In genomic region chr2:104121681-104122504, GRCm38 (mm10) we compare ENCODE assay signal across 9 mouse cellular contexts. TPM values are rescaled to one million over a fixed set of nuclear protein-coding genes. Genes with fewer than 3 reads are reported as not detected.
A peak's percentile ranks its signal among the peaks of the same experiment; 100 is the strongest.
DNase-seq lines count a peak whose midpoint lies in the region; ATAC-seq and TF ChIP-seq lines count a peak whose summit lies in the region.
"Had no signal": no experiment of that assay in that cellular context is flagged by ENCODE, and none has a peak within 500 bp of the region (broad histone marks: within the 10 kb centered on the region; RNA-seq: fewer than 3 reads in every experiment).

No protein-coding gene starts in this region.

- no peak for TF ChIP-seq POLR2A in lung, adult 2 months (IDR thresholded peaks at IDR 0.05; ENCODE audit: borderline replicate concordance, extremely low read depth, low read depth, low read length)

- no peak for TF ChIP-seq CTCF in lung, adult 2 months (IDR thresholded peaks at IDR 0.05; ENCODE audit: insufficient read depth, low read length)
- no peak for TF ChIP-seq CTCF in intestine, postnatal 0 days (IDR thresholded peaks at IDR 0.05; ENCODE audit: low read depth)

- no peak overlapping the region; the same call in 1 of the 2 replicates for H3K27ac ChIP-seq in forebrain, embryonic 11.5 days (ENCODE audit: low read depth, low read length)
- peak overlapping the region; percentile 82 for H3K27ac ChIP-seq in intestine, postnatal 0 days (ENCODE audit: low read depth, low read length)
- peak overlapping the region; percentile 42 for H3K27ac ChIP-seq in midbrain, embryonic 15.5 days

- peaks cover 7% of the 10 kb centered on the region for H3K27me3 ChIP-seq in forebrain, embryonic 11.5 days (ENCODE audit: control insufficient read depth, insufficient read depth, low read length)
- H3K27me3 ChIP-seq in intestine, postnatal 0 days (replicated peaks; ENCODE audit: control insufficient read depth, insufficient read depth, low read length) = no peaks in the 10 kb centered on the region
- 0 out of 2 replicates have a peak, but pooled peaks cover 3% of the 10 kb centered on the region for H3K27me3 ChIP-seq in midbrain, embryonic 15.5 days (replicated peaks)
- H3K27me3 ChIP-seq: Patski had no signal

- 70% methylated on average over 8 of the region's 8 CpGs for WGBS in lung, adult 2 months
- 79% methylated on average over 8 of the region's 8 CpGs for WGBS in forebrain, embryonic 11.5 days
- 52% methylated on average over 8 of the region's 8 CpGs for WGBS in intestine, postnatal 0 days
- WGBS in midbrain, embryonic 15.5 days = 82% methylated on average over 8 of the region's 8 CpGs

- no peak for ATAC-seq in forebrain, embryonic 11.5 days (replicated peaks; ENCODE audit: low FRiP score)
- ATAC-seq in intestine, postnatal 0 days = peak; percentile 68
- no peak for ATAC-seq in midbrain, embryonic 15.5 days (replicated peaks)

- DNase-seq in lung, adult 2 months = no peak
- DNase-seq in lung, postnatal 14 days = no peak
- DNase-seq in forebrain, embryonic 11.5 days (ENCODE audit: low spot score) = no peak
- no peak for DNase-seq in adrenal gland, adult 18-20 months (ENCODE audit: low spot score in 2 of 2)
- no peak for DNase-seq in ovary, postnatal 36 days (ENCODE audit: low spot score)
- no peak for DNase-seq in urinary bladder, adult 18-20 months (ENCODE audit: low spot score in 2 of 2)

- peaks cover 4% of the 10 kb centered on the region; the same call in 1 of the 2 replicates for H3K4me1 ChIP-seq in lung, adult 2 months (ENCODE audit: control insufficient read depth, insufficient read depth, low read length)
- H3K4me1 ChIP-seq in forebrain, embryonic 11.5 days (replicated peaks; ENCODE audit: control insufficient read depth, insufficient read depth, low read length) = peaks cover 2% of the 10 kb centered on the region; the same call in 1 of the 2 replicates
- H3K4me1 ChIP-seq in intestine, postnatal 0 days (replicated peaks; ENCODE audit: control insufficient read depth, insufficient read depth, low read length) = no peaks in the 10 kb centered on the region; the same call in 1 of the 2 replicates
- H3K4me1 ChIP-seq in midbrain, embryonic 15.5 days = peaks cover 12% of the 10 kb centered on the region

- no peak overlapping the region for H3K9ac ChIP-seq in forebrain, embryonic 11.5 days (ENCODE audit: low read length)
- H3K9ac ChIP-seq in intestine, postnatal 0 days (ENCODE audit: low read depth, low read length) = peak overlapping the region; percentile 79; the same call in 1 of the 2 replicates
- H3K9ac ChIP-seq in midbrain, embryonic 15.5 days = peak overlapping the region; percentile 64; the same call in 1 of the 2 replicates

- H3K36me3 ChIP-seq in forebrain, embryonic 11.5 days (ENCODE audit: control insufficient read depth, insufficient read depth, low read length) = no peaks in the 10 kb centered on the region
- no peaks in the 10 kb centered on the region for H3K36me3 ChIP-seq in intestine, postnatal 0 days (ENCODE audit: control insufficient read depth, insufficient read depth)
- no peaks in the 10 kb centered on the region for H3K36me3 ChIP-seq in midbrain, embryonic 15.5 days (replicated peaks)

- H3K9me3 ChIP-seq in forebrain, embryonic 11.5 days (ENCODE audit: control insufficient read depth, low read length) = no peaks in the 10 kb centered on the region
- H3K9me3 ChIP-seq in intestine, postnatal 0 days (ENCODE audit: control insufficient read depth) = no peaks in the 10 kb centered on the region
- no peaks in the 10 kb centered on the region for H3K9me3 ChIP-seq in midbrain, embryonic 15.5 days

- peak overlapping the region; percentile 97 for H3K4me2 ChIP-seq in forebrain, embryonic 11.5 days (ENCODE audit: low read depth, low read length, severe bottlenecking)
- H3K4me2 ChIP-seq in intestine, postnatal 0 days (replicated peaks; ENCODE audit: low read depth) = peak overlapping the region; percentile 98
- H3K4me2 ChIP-seq in midbrain, embryonic 15.5 days = peak overlapping the region; percentile 82

- H3K4me3 ChIP-seq in lung, adult 2 months (replicated peaks; ENCODE audit: extremely low read depth, low read depth, low read length) = peak overlapping the region; percentile 68
- H3K4me3 ChIP-seq in forebrain, embryonic 11.5 days (ENCODE audit: low read depth, low read length) = peak overlapping the region; percentile 51
- peak overlapping the region; percentile 58 for H3K4me3 ChIP-seq in intestine, postnatal 0 days (ENCODE audit: low read depth, low read length)
- H3K4me3 ChIP-seq in midbrain, embryonic 15.5 days = peak overlapping the region; percentile 72

RNA-seq across cellular contexts. Expression of gene A930018P22Rik, which starts 0.7 kb away (rescaled TPM):
- 0.26 TPM in 1 of 2 replicates, not detected in the other for polyA plus RNA-seq in lung, adult 2 months (2012; rRNA removed)
- polyA plus RNA-seq in forebrain, embryonic 11.5 days (2014; fragmentation: Nextera tagmentation; extraction: Ambion mirVana) = not detected in 2 replicates
- polyA plus RNA-seq in intestine, postnatal 0 days (2015; fragmentation: Nextera tagmentation; extraction: Ambion mirVana) = 0.48 and 0.88 TPM in 2 replicates
- polyA plus RNA-seq in midbrain, embryonic 15.5 days (2015; fragmentation: Nextera tagmentation; extraction: Ambion mirVana) = not detected in 2 replicates
- 1 to 10 TPM in 1 of 2 experiments, under 1 TPM in 1; 0.89 to 1.5 TPM for total RNA-seq in adrenal gland, adult 18-20 months (2021)
- polyA plus RNA-seq: Patski had no signal

RNA-seq across cellular contexts. Expression of gene Cd59a, which starts 26.3 kb away (rescaled TPM):
- 10.8 and 17.6 TPM in 2 replicates for polyA plus RNA-seq in lung, adult 2 months (2012; rRNA removed)
- 21.1 and 24.6 TPM in 2 replicates for polyA plus RNA-seq in forebrain, embryonic 11.5 days (2014; fragmentation: Nextera tagmentation; extraction: Ambion mirVana)
- polyA plus RNA-seq in intestine, postnatal 0 days (2015; fragmentation: Nextera tagmentation; extraction: Ambion mirVana) = 71.9 and 82.3 TPM in 2 replicates
- polyA plus RNA-seq in midbrain, embryonic 15.5 days (2015; fragmentation: Nextera tagmentation; extraction: Ambion mirVana) = 11.8 and 12.4 TPM in 2 replicates
- 100 to 1,000 TPM in 1 of 2 experiments, 10 to 100 TPM in 1; 99.7 to 107 TPM for total RNA-seq in adrenal gland, adult 18-20 months (2021)

RNA-seq across cellular contexts. Expression of gene Cd59b, which starts 52.2 kb away (rescaled TPM):
- 1.9 and 5.8 TPM in 2 replicates for polyA plus RNA-seq in lung, adult 2 months (2012; rRNA removed)
- polyA plus RNA-seq in forebrain, embryonic 11.5 days (2014; fragmentation: Nextera tagmentation; extraction: Ambion mirVana) = 2.1 and 2.9 TPM in 2 replicates
- 4.3 and 6.3 TPM in 2 replicates for polyA plus RNA-seq in intestine, postnatal 0 days (2015; fragmentation: Nextera tagmentation; extraction: Ambion mirVana)
- polyA plus RNA-seq in midbrain, embryonic 15.5 days (2015; fragmentation: Nextera tagmentation; extraction: Ambion mirVana) = 0.92 and 1.2 TPM in 2 replicates
- total RNA-seq in adrenal gland, adult 18-20 months (2021) = 10 to 100 TPM; 13.0 TPM

RNA-seq across cellular contexts. Expression of gene Gm10799, which starts 53.5 kb away (rescaled TPM):
- not detected in 2 replicates for polyA plus RNA-seq in lung, adult 2 months (2012; rRNA removed)
- polyA plus RNA-seq in forebrain, embryonic 11.5 days (2014; fragmentation: Nextera tagmentation; extraction: Ambion mirVana) = not detected in 2 replicates
- not detected in 2 replicates for polyA plus RNA-seq in intestine, postnatal 0 days (2015; fragmentation: Nextera tagmentation; extraction: Ambion mirVana)
- polyA plus RNA-seq in midbrain, embryonic 15.5 days (2015; fragmentation: Nextera tagmentation; extraction: Ambion mirVana) = not detected in 2 replicates
- not detected for total RNA-seq in adrenal gland, adult 18-20 months (2021)
- polyA plus RNA-seq: Patski had no signal

RNA-seq across cellular contexts. Expression of gene Gm10912, which starts 56.3 kb away (rescaled TPM):
- polyA plus RNA-seq in lung, adult 2 months (2012; rRNA removed) = 0.10 and 0.11 TPM in 2 replicates
- not detected in 2 replicates for polyA plus RNA-seq in forebrain, embryonic 11.5 days (2014; fragmentation: Nextera tagmentation; extraction: Ambion mirVana)
- not detected in 2 replicates for polyA plus RNA-seq in intestine, postnatal 0 days (2015; fragmentation: Nextera tagmentation; extraction: Ambion mirVana)
- polyA plus RNA-seq in midbrain, embryonic 15.5 days (2015; fragmentation: Nextera tagmentation; extraction: Ambion mirVana) = not detected in 2 replicates
- total RNA-seq in adrenal gland, adult 18-20 months (2021) = under 1 TPM in 1 of 2 experiments, not detected in 1; 0.36 TPM
- polyA plus RNA-seq: Patski had no signal
